Mouse (Mus musculus) retina, postnatal 1 day (tissue): ENCODE measurements around the gene Ubc.
"Not testable (repeated sequence)": the region's sequence is repeated elsewhere in the genome, so short reads cannot be mapped to it uniquely, and the experiment has no call there.

Source experiments
- DNase-seq: peaks from one replicate; pipeline ENCODE4 v3.0.0-alpha.2; 2012

Gene Ubc

DNA sequence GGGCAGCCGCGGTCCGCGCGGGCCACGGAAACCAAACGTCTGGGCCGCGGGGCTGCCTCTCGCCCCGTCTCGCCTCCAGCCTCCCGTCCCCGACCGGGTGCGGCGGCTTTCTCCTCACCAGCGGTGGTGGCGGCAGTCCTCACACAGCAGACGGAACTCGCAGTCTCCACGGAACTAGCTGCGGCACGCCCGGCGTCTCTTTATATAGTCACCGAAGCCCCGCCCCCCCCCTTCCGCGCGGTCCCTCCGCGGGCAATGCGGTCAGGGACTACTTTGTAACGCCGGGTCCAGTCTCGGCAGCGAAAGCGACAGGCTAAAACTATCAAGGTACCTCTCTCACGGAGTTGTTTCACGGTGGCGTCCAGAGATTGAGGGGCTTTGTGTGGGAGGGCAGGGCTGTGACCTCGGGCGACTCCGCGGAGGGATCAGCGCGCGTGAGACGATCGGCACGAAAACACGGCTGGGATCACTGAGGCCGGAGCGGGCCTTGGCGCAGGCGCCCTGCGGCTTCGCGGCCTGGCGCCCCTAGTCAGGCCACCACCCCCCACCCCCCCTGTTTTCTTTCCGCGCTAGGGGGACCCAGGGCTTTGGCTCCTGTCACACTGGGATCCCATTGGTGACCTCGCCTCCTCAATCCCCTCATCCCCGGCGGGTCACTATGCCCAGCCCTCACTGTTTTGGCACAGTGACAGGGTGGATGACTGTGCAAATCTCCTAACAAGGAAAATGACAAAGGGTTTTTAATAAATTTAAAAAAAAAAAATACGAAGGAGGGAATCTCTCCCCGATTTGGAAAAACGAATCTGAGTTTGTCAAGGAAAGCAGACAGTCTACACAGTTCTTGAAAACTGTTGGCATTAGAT lies at the start of gene Ubc:
TSS of gene Ubc (minus strand) at position 624 of the 863 bp plus-strand sequence.
- peak; percentile 96 for DNase-seq

DNA sequence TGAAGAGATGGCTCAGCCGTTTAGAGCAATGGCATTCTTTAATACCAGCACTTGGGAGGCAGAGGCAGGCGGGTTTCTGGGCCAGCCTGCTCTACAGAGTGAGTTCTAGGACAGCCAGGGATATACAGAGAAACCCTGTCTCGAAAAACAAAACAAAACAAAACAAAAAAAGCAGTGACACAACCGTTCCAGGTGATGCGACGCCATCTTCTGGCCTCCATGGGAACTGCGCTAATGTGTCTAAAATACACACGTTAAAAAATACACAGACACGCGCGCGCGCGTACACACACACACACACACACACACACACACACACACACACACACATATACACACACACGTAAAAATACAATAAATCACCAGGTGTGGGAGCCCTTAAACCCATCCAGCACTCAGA lies 44.3 kb upstream of the Ubc start:
- DNase-seq: not testable (repeated sequence)

DNA sequence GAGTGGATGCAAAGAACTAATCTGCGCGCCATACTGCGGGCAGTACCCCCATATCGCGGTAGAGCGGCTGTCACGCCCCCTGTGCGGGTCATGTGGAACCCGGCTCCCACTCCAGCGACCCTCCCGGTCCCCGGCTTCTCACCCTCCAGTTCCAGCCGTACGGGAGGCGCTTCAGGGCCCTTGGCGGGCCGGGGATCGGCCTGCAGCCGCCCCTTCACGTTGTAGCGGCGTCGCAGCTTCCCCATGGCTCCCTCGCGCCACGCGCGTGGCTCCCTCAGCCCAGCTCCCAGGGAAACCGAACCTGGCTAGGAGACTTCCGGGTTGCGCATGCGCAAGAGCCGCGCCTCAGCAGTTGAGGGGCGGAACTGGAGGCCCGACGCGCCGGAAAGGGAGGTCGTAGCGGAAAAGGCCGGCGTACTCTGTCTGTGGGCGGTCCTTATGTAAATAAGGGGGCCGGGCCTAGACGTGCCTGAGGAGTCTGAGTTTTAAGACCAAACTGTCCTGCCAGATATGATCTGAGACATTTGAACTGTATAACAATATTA lies 43.9 kb upstream of the Ubc start, which contains the start of gene Dhx37:
TSS of gene Dhx37 (minus strand) at position 329 of the 545 bp plus-strand sequence.
- DNase-seq: peak; percentile 97

DNA sequence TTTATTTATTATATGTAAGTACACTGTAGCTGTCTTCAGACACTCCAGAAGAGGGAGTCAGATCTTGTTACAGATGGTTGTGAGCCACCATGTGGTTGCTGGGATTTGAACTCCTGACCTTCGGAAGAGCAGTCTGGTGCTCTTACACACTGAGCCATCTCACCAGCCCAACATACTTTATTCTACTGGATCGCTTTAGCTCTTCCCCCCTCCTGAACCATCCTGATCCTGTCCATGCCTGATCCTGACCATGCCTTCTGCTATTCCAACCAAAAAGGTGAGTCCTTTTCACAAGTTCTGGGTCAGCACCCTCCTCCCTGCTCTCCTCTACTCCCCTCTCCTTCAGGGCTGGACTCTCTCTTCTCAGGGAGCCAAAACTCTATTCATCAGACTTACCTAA lies 42.3 kb upstream of the Ubc start:
- not testable (repeated sequence) for DNase-seq

DNA sequence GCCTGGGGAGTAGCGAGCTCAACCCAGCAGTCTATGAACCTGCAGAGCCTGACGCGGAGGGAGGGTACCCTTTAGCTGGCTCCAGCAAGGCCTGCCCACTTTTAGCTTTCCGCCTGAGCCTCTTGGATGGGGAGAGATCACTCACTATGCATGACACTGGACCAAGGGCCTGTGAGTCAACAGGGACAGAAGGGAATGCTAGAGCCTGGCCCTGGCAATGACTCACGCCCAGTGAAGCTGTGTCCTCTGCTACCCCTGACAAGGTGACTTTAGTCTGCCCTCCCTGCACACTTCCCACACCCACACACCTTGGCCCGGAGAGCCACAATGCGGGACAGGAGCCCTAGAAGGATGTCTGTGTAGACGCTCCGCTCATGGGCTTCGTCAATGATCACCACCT lies 36.3 kb upstream of the Ubc start:
- DNase-seq: no peak

DNA sequence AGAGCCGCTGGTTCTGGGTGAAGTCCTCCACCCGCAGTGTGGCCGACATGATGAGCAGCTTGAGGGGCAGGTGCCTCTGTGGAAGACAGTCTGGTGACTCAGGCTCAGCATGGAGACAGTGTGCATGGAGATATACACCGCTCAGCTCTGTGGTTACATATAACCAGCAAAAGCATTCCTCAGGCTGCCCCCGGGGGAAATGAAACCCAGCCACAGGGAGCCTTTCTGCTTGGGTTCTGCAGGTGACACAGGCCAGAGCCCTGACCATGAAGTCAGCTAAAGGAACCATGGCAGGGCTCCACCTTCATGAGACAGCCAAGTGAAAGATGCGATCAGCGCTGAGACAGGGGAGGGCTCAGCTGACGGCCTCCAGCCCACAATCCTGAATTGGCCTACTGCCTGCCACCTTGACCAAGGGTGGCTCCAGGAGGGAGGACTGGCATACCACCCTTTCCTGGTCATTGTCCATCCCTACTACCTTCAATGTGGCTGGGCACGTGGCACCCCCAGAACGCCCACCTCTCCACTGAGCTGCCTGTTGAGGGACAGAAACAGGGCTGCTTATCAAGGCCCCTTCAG lies 35.8 kb upstream of the Ubc start:
- no peak for DNase-seq

DNA sequence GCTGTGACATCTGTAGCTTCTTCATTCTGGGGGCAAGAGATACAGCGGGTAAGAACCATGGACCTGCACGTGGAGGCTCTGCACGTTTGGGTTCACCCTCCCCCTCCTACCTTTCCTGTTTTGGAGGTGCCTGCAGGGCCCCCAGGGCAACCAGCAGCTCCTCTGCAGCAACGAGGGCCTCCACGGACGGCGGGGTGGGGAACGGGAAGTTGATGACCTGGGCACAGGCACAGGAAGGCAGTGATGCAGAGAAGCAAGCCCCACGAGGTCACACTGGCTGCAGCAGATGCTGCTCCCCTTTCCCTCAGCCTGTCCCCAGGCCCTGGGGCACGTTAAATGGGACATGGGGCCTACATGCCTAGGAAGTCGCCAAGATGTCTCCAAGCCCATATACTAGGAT lies 29.1 kb upstream of the Ubc start:
- no peak for DNase-seq

DNA sequence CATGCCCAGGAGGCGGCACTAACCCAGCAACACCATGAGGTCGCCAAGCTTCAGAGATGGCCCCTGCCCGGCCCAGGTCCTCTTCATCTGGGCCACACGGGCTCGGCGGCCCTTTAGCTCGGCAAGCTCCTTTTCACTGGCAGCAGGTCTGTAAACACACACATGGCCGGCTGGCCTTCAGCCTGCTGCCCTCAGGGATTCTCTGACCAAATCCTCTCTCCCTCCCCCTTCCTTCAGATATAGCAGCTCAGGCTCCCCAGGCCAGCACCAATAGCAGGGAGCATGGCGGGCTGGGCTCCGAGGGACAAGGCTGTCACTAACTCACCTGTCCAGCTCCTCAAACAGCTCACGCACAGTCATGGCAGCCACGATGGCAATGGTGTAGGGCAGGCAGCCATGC lies 28.6 kb upstream of the Ubc start:
- no peak for DNase-seq

DNA sequence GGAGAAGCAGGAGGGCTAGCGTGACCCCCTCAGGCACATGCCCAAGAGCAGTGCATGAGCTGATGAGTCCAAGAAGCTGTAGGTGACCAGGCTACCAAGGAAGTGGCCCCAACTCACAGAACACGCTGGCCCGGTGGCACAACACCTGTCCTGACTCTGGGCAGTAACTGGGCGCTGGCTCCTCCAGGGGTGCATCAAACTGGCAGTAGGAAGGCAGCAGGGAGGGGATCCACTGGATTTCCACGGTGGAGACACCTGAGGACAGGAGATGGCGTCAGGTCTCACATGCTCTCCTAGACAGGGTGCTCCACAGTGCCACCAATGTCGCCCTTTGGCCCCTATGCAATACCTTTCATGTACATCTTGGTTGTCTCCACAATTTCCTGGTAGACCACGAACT lies 26.2 kb upstream of the Ubc start:
- DNase-seq: no peak

DNA sequence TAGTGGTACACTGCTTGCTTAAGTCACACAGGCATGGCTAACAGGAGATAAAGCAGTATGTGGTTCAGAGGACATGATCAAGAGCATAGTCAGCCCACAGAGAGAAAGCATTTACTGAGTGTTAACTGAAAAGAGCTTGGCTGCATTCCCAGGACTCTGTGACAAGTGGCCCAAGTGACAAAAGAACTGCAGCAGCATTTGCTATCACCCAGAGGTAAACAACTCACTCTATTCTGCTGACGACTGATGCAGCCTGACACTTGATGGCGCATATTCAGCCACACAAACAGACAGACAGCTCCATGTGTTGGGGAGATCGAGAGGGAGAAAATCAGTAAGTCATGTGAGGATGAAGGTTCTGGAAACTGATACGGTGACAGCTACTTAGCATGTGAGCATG lies 23.8 kb upstream of the Ubc start:
- no peak for DNase-seq

DNA sequence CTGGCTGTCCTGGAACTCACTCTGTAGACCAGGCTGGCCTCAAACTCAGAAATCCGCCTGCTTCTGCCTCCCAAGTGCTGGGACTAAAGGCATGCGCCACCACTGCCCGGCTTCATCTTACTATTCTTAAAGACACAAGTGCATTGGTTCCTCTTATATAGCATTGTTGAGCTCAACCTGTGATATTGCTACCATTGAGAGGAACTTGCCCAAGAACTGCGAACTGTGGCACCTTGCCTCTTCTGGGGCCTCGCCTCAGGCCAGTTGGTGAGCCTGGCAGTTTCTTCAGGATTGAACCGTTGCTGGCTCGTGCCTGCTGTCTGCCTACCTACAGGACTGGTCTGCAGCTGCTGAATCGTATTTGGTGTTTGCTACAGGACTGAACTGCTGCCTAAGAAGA lies 22.5 kb upstream of the Ubc start:
- DNase-seq: not testable (repeated sequence)

DNA sequence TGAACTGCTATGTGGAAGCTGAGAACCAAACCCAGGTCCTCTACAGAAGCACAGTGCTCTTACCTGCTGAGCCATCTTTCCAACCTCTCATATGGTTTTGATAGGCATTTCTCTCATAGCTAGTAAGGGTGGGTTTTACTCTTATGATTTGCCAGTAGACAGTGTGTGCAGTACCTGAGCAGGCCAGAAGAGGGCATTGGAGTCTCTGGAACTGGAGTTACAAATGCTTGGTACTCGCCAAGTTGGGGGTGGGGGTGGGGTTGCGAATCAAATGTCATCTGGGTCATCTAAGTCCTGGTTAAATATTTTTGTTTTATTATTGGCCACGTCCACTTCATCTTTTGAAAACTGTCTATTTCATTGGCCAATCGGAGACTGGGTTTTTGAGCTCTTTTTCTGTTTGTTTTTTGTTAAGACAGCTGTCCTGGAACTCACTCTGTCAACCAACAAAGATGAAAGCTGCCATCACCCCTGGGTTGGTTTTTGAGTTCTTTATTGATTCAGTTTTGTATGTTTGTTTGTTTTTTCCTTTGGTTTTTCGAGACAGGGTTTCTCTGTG lies 22.0 kb upstream of the Ubc start:
- peak; percentile 79 for DNase-seq

DNA sequence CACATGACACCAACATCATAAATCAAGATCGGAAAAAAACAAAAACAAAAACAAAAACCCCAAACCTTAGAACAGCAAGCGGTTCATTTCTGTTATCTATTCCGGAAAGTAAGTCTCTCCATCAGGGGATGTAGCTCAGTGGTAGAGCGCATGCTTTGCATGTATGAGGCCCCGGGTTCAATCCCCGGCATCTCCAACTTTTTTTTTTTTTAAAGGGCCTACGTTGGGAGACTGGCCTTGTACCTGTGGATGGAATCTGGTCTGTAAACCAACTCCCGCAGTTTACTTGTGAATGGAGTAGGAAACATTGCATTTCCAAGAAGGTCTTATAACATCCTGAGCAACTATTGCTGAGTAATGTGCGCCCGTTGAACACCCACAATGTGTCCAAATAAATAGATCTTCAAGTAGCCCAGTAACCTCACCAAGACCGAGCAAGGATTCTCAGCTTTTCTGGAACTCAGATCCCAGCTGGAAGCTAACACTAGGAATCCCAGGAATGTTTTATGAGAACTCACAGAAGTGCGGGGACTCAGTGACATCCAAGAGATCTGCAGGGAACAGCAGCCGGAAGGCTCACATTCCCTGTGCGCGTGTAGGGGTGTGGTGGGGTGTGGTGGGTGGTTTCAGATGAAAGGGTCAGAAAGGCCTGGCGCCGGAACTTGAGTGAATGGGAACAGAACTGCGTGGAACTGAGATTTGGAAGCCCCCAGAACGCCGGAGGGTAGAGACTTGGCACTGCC lies 19.5 kb upstream of the Ubc start:
- DNase-seq: peak; percentile 78

DNA sequence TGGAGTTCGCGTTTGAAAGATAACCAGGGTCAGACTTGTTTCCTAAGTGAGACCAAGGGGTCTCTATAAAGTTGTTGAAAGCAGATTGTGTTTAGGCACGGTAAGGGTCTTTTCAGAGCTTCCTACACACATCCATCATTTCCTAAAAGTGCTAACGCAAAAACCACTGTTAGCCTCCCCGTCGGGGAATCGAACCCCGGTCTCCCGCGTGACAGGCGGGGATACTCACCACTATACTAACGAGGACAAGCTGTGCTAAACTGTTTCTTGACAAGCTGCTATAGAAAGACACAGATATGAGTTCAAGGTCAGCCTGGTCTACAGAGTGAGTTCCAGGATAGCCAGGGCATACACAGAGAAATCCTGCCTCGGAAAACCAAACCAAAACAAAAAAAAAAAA lies 18.8 kb upstream of the Ubc start:
- DNase-seq: peak; percentile 92

DNA sequence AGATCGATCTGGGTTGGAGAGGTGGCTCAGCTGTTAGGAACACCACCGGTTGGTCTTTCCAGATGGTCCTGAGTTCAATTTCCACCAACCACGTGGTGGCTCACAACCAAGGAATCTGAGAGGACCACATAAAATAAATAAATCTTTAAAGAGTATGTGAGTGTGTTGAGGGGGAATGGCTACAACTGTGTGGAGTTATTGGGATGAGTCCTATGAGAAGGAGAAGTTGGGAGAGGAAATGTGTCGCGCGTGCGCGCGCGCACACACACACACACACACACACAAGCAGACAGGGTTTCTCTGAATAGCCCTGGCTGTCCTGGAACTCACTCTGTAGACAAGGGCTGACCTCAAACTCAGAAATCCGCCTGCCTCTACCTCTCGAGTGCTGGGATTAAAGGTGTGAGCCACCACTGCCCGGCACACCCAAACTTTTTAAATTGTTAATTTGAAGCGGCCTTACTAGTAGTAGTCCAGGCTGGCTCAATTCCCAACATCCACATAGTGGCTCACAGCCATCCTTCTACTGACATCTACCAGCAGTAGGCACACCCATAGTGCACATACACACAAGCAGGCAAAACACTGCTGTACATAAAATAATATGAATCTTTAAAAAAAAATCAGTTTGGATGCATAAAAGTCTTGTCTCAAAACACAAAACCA lies 18.0 kb upstream of the Ubc start:
- no peak for DNase-seq

DNA sequence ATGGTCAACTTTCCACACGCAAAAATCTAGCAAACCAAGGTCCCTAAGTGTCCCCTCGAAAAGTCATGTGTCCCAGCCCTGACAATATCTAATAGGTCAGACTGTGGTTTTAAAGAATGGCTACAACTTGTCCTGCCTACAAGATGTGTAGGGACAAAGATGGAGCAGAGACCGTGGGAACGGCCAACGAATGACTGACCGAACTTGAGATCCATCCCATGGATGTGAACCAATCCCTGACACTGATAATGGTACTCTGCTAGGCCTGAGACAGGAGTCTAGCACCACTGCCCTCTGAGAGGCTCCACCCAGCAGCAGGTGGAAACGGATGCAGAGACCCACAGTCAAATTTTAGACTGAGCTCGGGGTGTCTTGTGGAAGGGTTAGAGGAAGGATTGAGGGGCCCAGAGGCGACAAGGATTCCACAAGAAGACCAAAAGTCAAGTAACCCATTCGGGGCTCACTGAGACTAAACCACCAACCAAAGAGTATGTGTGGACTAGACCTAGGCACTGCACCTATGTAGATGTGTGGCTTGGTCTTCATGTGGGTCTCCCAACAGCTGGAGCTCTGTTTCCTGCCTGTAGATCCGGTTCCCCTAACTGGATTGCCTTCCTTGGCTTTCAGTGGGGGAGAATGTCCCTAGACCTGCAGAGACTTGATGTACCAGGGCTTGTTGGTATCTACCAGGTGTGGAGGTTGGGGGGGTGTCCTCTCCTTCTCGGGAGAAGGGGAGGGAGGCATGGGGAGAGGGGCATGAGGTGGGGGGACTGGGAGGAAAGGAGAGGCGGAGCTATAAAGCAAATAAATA lies 17.2 kb upstream of the Ubc start:
- DNase-seq: no peak

DNA sequence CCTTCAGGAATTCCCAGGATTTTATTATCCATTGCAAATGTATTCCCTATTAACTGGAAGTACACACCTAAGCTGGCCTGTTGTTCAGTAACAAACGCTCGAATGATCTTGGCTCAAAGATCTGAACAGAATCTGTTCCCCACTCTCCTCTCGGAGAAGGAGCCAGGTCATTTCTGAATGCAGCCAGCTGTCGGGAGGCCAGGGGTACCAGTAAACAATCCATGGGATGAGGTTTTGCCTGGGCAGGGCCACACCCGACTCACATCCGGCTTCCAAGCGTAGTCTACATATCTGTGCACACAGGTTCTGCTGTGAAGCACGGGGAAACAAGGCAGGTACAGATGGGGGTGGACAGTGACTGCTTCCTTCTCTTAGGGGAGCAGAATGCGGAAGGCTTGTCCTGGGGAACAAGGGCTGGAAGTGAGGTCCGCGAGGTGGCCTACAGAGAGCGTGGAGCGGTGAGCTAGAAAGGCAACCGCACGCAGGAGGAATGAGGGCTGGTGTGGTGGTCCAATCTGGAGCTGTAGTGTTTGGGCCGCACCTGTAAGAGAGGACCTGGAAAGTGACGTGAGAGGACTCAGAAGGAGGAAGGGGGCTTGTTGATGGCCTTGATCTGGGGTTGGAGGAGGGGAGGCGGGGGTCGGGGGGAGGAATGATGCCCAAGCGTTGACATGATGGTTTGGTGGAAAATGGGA lies 16.5 kb upstream of the Ubc start:
- DNase-seq: no peak

DNA sequence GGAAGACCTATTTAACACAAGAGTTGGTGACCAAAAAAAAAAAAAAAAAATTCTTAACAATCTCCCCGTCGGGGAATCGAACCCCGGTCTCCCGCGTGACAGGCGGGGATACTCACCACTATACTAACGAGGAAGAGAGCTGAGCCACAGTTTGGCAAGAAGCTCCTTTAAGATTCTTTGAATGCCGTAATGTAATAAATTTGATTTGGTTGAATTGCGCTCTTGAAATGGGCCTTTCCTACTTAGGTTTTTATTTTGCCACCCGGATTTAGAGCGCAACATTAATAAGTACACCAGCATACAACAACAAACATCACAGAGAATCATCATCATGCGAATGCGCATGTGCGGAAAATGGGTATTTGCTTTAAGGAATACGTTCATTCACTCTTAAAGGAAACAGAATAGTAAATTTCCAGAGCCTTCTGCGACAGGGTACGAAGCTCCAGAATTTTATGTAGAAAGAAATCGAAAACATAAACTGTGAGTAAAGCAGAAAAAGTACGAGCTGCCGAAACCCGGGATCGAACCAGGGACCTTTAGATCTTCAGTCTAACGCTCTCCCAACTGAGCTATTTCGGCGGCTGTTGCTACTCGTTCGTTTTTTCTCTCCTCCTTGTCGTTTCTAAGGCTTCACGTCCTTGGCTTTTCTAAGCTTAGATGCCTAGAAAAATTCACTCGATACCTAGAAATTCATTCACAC lies 15.7 kb upstream of the Ubc start:
- DNase-seq: peak; percentile 95

DNA sequence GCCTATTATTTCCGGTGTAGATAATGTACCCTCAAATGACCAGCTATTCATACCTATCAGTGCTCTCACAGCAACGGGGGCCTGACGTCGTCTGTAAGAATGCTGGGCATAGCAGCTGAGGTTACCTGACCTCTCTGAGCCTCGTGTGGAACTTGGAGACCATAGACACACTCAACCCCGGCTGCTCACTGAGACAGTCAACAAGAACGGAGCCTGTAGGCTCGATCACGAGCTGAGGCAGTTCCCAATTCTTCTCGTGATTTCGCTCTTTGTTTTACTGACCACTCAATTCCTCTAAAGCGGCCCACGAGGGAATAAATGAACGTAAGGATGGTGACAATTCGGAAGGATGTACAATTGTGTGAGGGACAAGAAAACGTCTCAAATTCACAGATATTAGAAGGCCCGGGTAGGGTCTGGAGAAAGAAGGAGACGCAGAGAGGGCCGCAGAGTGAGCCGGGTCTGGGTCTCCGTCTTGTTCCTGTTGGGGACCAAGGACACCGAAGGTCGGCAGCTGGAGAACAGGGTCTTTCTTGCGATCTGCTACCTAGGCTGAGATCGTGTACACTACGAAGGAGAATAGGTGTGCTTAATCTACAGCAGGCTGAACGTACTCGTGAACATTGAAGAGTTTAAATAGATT lies 15.0 kb upstream of the Ubc start:
- peak; percentile 78 for DNase-seq

DNA sequence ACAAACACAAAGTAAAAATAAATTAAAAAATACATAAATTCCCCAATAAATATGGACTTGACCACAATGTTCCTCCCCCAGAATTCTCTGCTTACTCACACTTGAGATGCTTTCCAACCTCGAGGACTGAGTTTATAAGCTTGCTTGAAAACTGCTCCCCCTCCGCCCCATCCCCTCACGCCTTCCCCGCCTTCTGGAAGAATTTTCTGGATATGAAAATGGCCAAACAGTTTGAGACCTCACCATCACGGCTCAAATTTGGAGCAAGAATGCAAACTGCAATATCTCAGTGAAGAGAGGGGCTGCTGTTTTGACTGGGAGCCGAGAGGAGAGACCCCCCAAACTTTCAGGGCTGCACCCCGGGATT lies 14.5 kb upstream of the Ubc start:
- peak; percentile 61 for DNase-seq
